Mouse (Mus musculus): Measurements from ENCODE around the gene Alox5. TPM values are rescaled to one million over a fixed set of nuclear protein-coding genes. Genes with fewer than 3 reads are reported as not detected.

The Alox5 gene
- polyA plus RNA-seq, 1 experiment from 2014 or later = 4.8 TPM

- 23% methylated on average over 6 of the region's 6 CpGs for WGBS (ENCODE audit: insufficient replicate concordance)
- H3K9me3 ChIP-seq (replicated peaks) = no peaks in the 10 kb centered on the region
- H3K36me3 ChIP-seq (replicated peaks) = peaks cover 2% of the 10 kb centered on the region; the same call in 1 of the 2 replicates
- no peaks in the 10 kb centered on the region for H3K27me3 ChIP-seq
- H3K4me1 ChIP-seq (replicated peaks) = peaks cover 16% of the 10 kb centered on the region; the same call in 1 of the 2 replicates
- H3K4me2 ChIP-seq = no peak overlapping the region
- H3K9ac ChIP-seq = no peak overlapping the region
- no peak overlapping the region for H3K27ac ChIP-seq (replicated peaks)
- ATAC-seq (ENCODE audit: insufficient read depth) = no peak
- no peak overlapping the region for H3K4me3 ChIP-seq (replicated peaks)
Observed at GRCm38 (mm10) chr6:116417518-116418315, 43.3 kb downstream of the Alox5 start.

DNA sequence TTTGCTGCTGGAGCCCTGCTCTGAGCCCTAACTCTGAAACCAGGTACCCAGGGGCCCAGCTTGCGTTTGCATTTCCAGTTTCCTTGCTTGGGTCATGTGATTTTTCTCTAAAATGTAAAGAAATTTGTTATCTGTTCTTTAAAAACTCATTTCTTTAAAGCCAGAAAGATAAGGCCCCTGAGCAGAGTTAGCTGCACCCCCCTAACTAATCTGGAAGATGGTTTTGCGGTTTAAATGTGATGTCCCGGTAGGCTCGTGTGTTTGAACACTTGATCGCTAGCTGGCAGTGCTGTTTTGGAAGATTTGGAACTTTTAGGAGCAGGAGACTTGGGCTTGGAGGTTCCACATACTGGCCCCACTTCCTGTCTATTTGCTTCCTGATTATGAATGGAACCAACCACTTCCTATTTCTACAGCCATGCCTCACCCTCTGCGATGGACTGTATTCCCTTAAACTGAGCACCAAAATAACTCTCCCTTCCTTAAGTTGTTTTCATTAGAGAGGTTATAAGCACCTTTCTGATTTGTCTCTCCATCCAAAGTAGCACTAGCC, 44.9 kb downstream of the Alox5 start:
- Histone ChIP-seq H3K36me3 (replicated peaks) (peaks cover 18% of the 10 kb centered on the region), H3K4me3 (replicated peaks) (no peak overlapping the region), H3K4me2 (no peak overlapping the region), H3K9ac (no peak overlapping the region), H3K4me1 (replicated peaks) (peaks cover 16% of the 10 kb centered on the region; the same call in 1 of the 2 replicates), H3K9me3 (replicated peaks) (no peaks in the 10 kb centered on the region), H3K27ac (replicated peaks) (no peak overlapping the region), H3K27me3 (no peaks in the 10 kb centered on the region)
- ATAC-seq (ENCODE audit: insufficient read depth) = no peak
- WGBS (ENCODE audit: insufficient replicate concordance) = 59% methylated on average over 6 of the region's 6 CpGs

GRCm38 (mm10) chr6:116415126-116415676, 45.8 kb downstream of the Alox5 start:
- no peaks in the 10 kb centered on the region for H3K9me3 ChIP-seq (replicated peaks)
- ATAC-seq (ENCODE audit: insufficient read depth) = no peak
- no peak overlapping the region for H3K9ac ChIP-seq
- H3K4me3 ChIP-seq (replicated peaks) = no peak overlapping the region
- H3K27me3 ChIP-seq = no peaks in the 10 kb centered on the region
- peaks cover 16% of the 10 kb centered on the region; the same call in 1 of the 2 replicates for H3K4me1 ChIP-seq (replicated peaks)
- no peak overlapping the region for H3K27ac ChIP-seq (replicated peaks)
- no peak overlapping the region for H3K4me2 ChIP-seq
- 79% methylated on average over 12 of the region's 12 CpGs for WGBS (ENCODE audit: insufficient replicate concordance)
- H3K36me3 ChIP-seq (replicated peaks) = peaks cover 27% of the 10 kb centered on the region

DNA sequence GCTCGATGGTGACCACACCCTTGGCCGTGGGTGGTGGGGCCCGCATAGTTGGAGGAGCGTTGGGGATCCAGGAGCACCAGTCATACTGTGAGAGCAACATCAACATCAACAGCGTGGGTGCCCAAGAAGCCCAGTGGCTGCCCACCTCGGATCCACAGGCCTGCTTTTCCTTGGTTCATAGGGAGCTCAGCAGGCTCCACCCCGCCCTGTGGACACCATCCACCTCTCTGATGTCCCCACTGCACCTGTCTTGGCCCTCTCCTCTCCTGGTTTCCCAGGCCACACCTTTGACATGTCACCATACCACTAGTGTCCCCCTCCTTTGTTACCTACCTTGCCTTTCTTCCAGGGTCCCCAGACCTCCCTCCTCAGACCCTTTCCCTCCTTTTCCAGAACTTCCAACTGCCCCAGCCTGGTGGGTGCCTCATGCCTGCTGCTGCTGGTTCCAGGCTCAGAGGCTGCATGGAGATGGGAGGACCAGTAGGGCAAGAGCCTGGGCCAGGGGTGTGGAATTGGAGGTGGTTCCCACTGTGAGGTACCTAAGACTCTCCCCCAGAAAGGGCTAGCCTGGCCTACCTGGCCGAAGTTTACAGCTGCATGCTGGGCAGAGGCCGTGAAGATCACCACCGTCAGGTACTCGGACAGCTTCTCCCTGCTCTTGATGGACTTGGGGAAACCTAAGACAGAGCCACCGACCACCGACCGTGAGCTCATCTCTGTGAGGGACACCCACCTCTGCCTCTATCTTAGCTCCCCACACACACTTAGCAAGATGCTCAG, 48.2 kb downstream of the Alox5 start:
- Histone ChIP-seq H3K9me3 (replicated peaks) (no peaks in the 10 kb centered on the region), H3K4me1 (replicated peaks) (peaks cover 16% of the 10 kb centered on the region; the same call in 1 of the 2 replicates), H3K27me3 (no peaks in the 10 kb centered on the region), H3K9ac (no peak overlapping the region), H3K36me3 (replicated peaks) (peaks cover 51% of the 10 kb centered on the region), H3K4me3 (replicated peaks) (no peak overlapping the region), H3K4me2 (no peak overlapping the region), H3K27ac (replicated peaks) (no peak overlapping the region)
- WGBS (ENCODE audit: insufficient replicate concordance) = 85% methylated on average over 14 of the region's 14 CpGs
- ATAC-seq (ENCODE audit: insufficient read depth) = no peak

DNA sequence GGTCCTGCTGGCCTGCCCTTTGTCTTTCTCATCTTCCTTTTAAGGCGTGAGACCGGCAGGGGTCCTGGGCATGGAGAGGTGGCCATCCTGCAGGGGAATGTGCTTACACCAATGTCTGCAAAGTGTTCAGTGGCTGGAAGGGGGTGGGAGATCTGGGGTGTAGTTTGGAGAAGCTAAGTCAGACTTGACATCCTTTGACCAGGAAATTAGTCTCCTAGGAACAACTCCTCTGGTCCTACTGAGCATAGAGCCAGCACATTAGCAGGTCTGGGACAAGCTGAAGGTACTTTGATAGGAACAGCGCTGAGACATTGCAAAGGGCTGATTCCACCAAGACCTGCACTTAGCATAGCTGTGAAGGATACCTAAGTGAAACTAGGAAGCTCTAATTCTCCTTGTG, 49.3 kb downstream of the Alox5 start:
- H3K4me1 ChIP-seq (replicated peaks) = peaks cover 16% of the 10 kb centered on the region; the same call in 1 of the 2 replicates
- ATAC-seq (ENCODE audit: insufficient read depth) = no peak
- H3K27ac ChIP-seq (replicated peaks) = no peak overlapping the region
- WGBS (ENCODE audit: insufficient replicate concordance) = 89% methylated on average over 3 of the region's 3 CpGs
- H3K4me3 ChIP-seq (replicated peaks) = no peak overlapping the region
- no peaks in the 10 kb centered on the region for H3K9me3 ChIP-seq (replicated peaks)
- H3K9ac ChIP-seq = no peak overlapping the region
- H3K36me3 ChIP-seq (replicated peaks) = peaks cover 61% of the 10 kb centered on the region
- H3K4me2 ChIP-seq = no peak overlapping the region
- no peaks in the 10 kb centered on the region for H3K27me3 ChIP-seq

GRCm38 (mm10) chr6:116410436-116410835, 50.5 kb downstream of the Alox5 start:
- ATAC-seq (ENCODE audit: insufficient read depth) = no peak

GRCm38 (mm10) chr6:116407956-116408657, 52.9 kb downstream of the Alox5 start:
- Histone ChIP-seq H3K4me2 (no peak overlapping the region), H3K4me3 (replicated peaks) (no peak overlapping the region), H3K9ac (no peak overlapping the region), H3K36me3 (replicated peaks) (peaks cover 97% of the 10 kb centered on the region), H3K27ac (replicated peaks) (no peak overlapping the region), H3K4me1 (replicated peaks) (no peaks in the 10 kb centered on the region), H3K9me3 (replicated peaks) (no peaks in the 10 kb centered on the region), H3K27me3 (no peaks in the 10 kb centered on the region)
- ATAC-seq (ENCODE audit: insufficient read depth) = no peak
- 69% methylated on average over 6 of the region's 6 CpGs for WGBS (ENCODE audit: insufficient replicate concordance)

More at GRCm38 (mm10) chr6:116410436-116410835, 50.5 kb downstream of the Alox5 start:
- Histone ChIP-seq H3K9me3 (replicated peaks) (no peaks in the 10 kb centered on the region), H3K27me3 (no peaks in the 10 kb centered on the region), H3K9ac (no peak overlapping the region), H3K4me3 (replicated peaks) (no peak overlapping the region), H3K4me2 (no peak overlapping the region), H3K36me3 (replicated peaks) (peaks cover 74% of the 10 kb centered on the region), H3K4me1 (replicated peaks) (0 out of 2 replicates have a peak, but pooled peaks cover 11% of the 10 kb centered on the region), H3K27ac (replicated peaks) (no peak overlapping the region)
- 96% methylated on average over 10 of the region's 10 CpGs for WGBS (ENCODE audit: insufficient replicate concordance)

DNA sequence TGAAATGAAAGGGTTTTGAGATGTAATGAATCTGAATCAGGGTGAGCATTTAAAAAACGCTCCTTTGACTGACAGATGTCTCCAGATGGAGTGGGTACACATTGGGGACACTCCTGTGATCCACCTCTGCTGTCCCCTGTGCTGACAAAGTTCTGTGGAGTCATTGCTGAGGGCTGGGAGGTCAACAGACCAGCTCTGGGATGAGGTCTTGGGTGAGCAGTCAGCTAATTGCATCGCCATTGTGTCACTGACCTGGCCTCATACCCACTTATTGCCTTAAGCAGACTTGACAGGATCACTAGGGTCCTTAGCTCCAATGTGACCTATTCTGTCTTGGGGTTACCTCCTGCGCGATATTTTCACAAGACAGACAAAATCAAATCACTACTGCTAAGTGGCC, 53.8 kb downstream of the Alox5 start:
- 87% methylated on average over 4 of the region's 4 CpGs for WGBS (ENCODE audit: insufficient replicate concordance)
- no peak overlapping the region for H3K4me3 ChIP-seq (replicated peaks)
- H3K27me3 ChIP-seq = no peaks in the 10 kb centered on the region
- no peak overlapping the region for H3K4me2 ChIP-seq
- no peak for ATAC-seq (ENCODE audit: insufficient read depth)
- H3K4me1 ChIP-seq (replicated peaks) = no peaks in the 10 kb centered on the region
- no peak overlapping the region for H3K27ac ChIP-seq (replicated peaks)
- H3K9me3 ChIP-seq (replicated peaks) = no peaks in the 10 kb centered on the region
- no peak overlapping the region for H3K9ac ChIP-seq
- peaks cover 98% of the 10 kb centered on the region for H3K36me3 ChIP-seq (replicated peaks)

DNA sequence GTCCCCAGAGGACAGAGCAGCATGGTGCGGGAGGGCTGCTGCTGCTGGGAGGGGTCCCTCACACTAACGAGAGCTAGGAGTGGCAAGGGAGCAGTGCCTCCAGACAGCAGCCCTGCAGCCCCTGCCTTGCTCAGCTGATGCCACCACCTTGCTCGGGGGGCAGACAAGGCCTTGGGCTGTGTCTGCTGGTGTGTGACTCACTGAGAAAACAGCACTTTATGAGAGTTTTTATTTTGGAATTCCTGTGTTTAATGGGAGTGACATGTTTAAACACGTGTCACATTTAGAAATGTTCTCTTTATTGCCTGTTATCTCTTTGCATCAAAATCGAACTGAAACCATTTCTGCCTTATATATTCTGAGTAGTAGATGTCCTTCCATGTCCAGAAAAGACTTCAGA, 54.3 kb downstream of the Alox5 start:
- Histone ChIP-seq H3K4me2 (no peak overlapping the region), H3K9ac (no peak overlapping the region), H3K9me3 (replicated peaks) (no peaks in the 10 kb centered on the region), H3K27ac (replicated peaks) (no peak overlapping the region), H3K36me3 (replicated peaks) (peaks cover 99% of the 10 kb centered on the region), H3K4me1 (replicated peaks) (no peaks in the 10 kb centered on the region), H3K4me3 (replicated peaks) (no peak overlapping the region), H3K27me3 (no peaks in the 10 kb centered on the region)
- ATAC-seq (ENCODE audit: insufficient read depth) = no peak
- 74% methylated on average over 5 of the region's 5 CpGs for WGBS (ENCODE audit: insufficient replicate concordance)

- H3K4me2 ChIP-seq = no peak overlapping the region
- no peak overlapping the region for H3K9ac ChIP-seq
- H3K36me3 ChIP-seq (replicated peaks) = peaks cover 99% of the 10 kb centered on the region
- no peaks in the 10 kb centered on the region for H3K9me3 ChIP-seq (replicated peaks)
- no peak overlapping the region for H3K4me3 ChIP-seq (replicated peaks)
- 64% methylated on average over 2 of the region's 2 CpGs for whole genome bisulfite sequencing (ENCODE audit: insufficient replicate concordance)
- no peaks in the 10 kb centered on the region for H3K4me1 ChIP-seq (replicated peaks)
- no peak overlapping the region for H3K27ac ChIP-seq (replicated peaks)
- no peaks in the 10 kb centered on the region for H3K27me3 ChIP-seq
- no peak for ATAC-seq (ENCODE audit: insufficient read depth)
Observed at GRCm38 (mm10) chr6:116406152-116406551, 54.8 kb downstream of the Alox5 start.

All from liver, embryonic 15.5 days (tissue).